Mouse (Mus musculus): Measurements from ENCODE around the gene Cwc27. TPM values are rescaled to one million over a fixed set of nuclear protein-coding genes. Genes with fewer than 3 reads are reported as not detected.

The Cwc27 gene
- polyA plus RNA-seq, 1 experiment from 2014 or later = 34.1 TPM

DNA sequence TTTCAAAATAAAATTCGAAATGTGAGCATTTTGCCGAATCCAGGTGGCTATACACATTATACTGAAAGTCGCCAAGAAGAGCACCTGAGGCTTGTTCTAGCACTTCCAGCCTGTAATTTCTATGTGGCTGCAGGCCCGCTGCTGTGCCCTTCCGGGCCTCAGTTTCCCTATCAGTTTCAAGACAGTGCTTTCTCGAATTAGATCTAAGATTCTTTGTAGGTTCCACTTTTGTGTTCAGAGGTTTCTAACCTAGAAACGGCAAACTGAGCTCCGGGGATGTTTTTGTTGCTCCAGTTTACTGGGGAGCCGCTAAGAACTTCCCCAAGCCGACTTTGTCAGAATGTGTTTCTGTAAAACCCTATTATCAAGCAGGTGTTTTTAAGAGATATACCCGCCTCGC is 754 bp upstream of the Cwc27 start:
- WGBS = 61% methylated on average over 12 of the region's 12 CpGs
- DNase-seq (ENCODE audit: low spot score) = no peak
- peak overlapping the region; percentile 76 for H3K4me3 ChIP-seq
- no peaks in the 10 kb centered on the region for H3K27me3 ChIP-seq (ENCODE audit: low read depth, poor library complexity, severe bottlenecking)
- peaks cover 11% of the 10 kb centered on the region; the same call in 1 of the 2 replicates for H3K36me3 ChIP-seq
- peaks cover 34% of the 10 kb centered on the region for H3K4me1 ChIP-seq
- H3K9me3 ChIP-seq (replicated peaks) = no peaks in the 10 kb centered on the region
- H3K27ac ChIP-seq (replicated peaks) = peak overlapping the region; percentile 98

GRCm38 (mm10) chr13:104816270-104816634 is 690 bp downstream of the Cwc27 start:
- no peak for DNase-seq (ENCODE audit: low spot score)
- H3K36me3 ChIP-seq = peaks cover 9% of the 10 kb centered on the region; the same call in 1 of the 2 replicates
- H3K9me3 ChIP-seq (replicated peaks) = no peaks in the 10 kb centered on the region
- peaks cover 27% of the 10 kb centered on the region for H3K4me1 ChIP-seq
- no peaks in the 10 kb centered on the region for H3K27me3 ChIP-seq (ENCODE audit: low read depth, poor library complexity, severe bottlenecking)
- H3K4me3 ChIP-seq = peak overlapping the region; percentile 76
- H3K27ac ChIP-seq (replicated peaks) = peak overlapping the region; percentile 98
- WGBS = 10% methylated on average over 8 of the region's 8 CpGs

DNA sequence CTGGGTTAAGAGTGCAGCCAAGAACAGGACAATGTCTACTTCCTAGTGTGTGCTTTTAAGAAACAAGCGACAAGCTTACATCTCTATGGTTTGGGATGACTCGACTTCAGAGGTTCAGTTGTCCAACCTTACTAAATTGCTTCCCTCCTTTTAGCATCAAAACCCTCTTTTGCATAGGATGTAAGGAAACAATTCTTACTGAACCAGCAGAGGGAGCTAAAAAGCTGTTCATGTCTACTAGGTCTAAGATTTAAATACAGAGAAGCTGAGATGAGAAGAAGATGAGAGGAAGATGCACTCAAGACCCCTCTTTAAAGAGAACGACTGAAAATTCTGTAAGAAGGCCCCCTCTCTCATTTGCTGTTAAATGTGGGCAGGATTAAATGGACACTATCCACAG is 11.3 kb downstream of the Cwc27 start:
- 63% methylated on average over 3 of the region's 3 CpGs for WGBS
- H3K36me3 ChIP-seq = peaks cover 29% of the 10 kb centered on the region
- no peaks in the 10 kb centered on the region for H3K9me3 ChIP-seq (replicated peaks)
- no peaks in the 10 kb centered on the region for H3K4me1 ChIP-seq
- no peak for DNase-seq (ENCODE audit: low spot score)
- H3K4me3 ChIP-seq = no peak overlapping the region
- no peaks in the 10 kb centered on the region for H3K27me3 ChIP-seq (ENCODE audit: low read depth, poor library complexity, severe bottlenecking)
- no peak overlapping the region for H3K27ac ChIP-seq (replicated peaks)

DNA sequence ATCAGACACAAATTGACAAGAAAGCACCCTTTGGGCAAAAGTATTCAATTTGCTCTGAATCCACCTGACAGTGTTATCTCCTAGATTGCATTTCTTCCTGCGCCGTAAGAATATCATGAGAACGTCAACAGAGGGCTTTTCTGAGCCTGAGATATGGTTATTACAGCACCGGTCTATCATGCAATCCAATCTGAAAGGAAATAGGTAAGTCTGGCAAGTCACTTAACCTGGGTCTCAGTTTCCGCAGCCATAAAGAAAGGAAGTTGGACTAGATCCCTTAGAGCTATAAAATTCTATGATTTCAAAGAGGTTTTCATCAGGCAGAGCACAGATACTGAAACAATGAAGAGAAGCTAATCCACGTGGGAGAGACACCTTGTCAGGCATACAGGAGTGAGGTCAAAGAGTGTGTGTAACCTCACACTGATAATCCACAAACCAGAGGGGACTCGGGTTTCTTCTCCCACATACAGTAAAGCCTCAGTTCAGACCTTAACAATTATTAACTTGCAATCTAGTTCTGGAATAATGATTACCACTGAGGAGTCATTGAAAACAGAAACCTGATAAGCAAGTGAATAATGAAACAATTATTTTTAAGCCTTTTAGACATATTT is 17.3 kb downstream of the Cwc27 start:
- no peaks in the 10 kb centered on the region for H3K4me1 ChIP-seq
- H3K9me3 ChIP-seq (replicated peaks) = no peaks in the 10 kb centered on the region
- 90% methylated on average over 7 of the region's 7 CpGs for WGBS
- no peak overlapping the region for H3K4me3 ChIP-seq
- peaks cover 29% of the 10 kb centered on the region for H3K36me3 ChIP-seq
- H3K27me3 ChIP-seq (ENCODE audit: low read depth, poor library complexity, severe bottlenecking) = no peaks in the 10 kb centered on the region
- no peak for DNase-seq (ENCODE audit: low spot score)
- no peak overlapping the region for H3K27ac ChIP-seq (replicated peaks)

GRCm38 (mm10) chr13:104799067-104799466 is 17.9 kb downstream of the Cwc27 start:
- Histone ChIP-seq H3K27me3 (ENCODE audit: low read depth, poor library complexity, severe bottlenecking) (no peaks in the 10 kb centered on the region), H3K9me3 (replicated peaks) (no peaks in the 10 kb centered on the region), H3K36me3 (peaks cover 25% of the 10 kb centered on the region), H3K27ac (replicated peaks) (no peak overlapping the region), H3K4me3 (no peak overlapping the region), H3K4me1 (no peaks in the 10 kb centered on the region)
- no peak for DNase-seq (ENCODE audit: low spot score)
- 95% methylated on average over 8 of the region's 8 CpGs for WGBS

DNA sequence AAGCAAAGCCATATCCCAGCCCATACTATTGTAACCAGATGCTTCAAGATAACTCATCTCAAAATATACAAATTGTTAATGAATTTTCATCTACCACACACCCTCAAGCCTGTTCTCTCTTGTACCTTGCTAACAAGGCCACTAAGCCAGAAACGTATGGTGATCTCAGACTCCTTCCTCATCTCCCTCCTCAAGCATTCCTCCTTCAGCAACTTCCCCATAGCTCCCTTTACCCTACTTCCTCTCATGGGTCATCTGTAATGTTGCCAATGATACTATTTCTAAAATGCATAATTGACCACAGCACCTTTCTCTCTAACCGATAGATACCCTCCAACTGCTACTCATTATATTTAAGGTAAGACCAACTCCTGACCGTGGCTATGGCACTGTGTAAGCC is 22.5 kb downstream of the Cwc27 start:
- H3K36me3 ChIP-seq = peaks cover 25% of the 10 kb centered on the region
- WGBS = 92% methylated on average over 3 of the region's 3 CpGs

GRCm38 (mm10) chr13:104792184-104792583 is 24.8 kb downstream of the Cwc27 start, which contains the start of gene Srek1ip1:
TSS of gene Srek1ip1 (plus strand) at chr13:104792484.
- WGBS = 94% methylated on average over 11 of the region's 11 CpGs
- Histone ChIP-seq H3K4me1 (no peaks in the 10 kb centered on the region), H3K27ac (replicated peaks) (no peak within 1 kb of the TSS), H3K9me3 (replicated peaks) (no peaks in the 10 kb centered on the region), H3K27me3 (ENCODE audit: low read depth, poor library complexity, severe bottlenecking) (no peaks in the 10 kb centered on the region), H3K36me3 (peaks cover 27% of the 10 kb centered on the region), H3K4me3 (no peak within 1 kb of the TSS)
- no peak for DNase-seq (ENCODE audit: low spot score)

More for the DNA sequence above, 22.5 kb downstream of the Cwc27 start:
- DNase-seq (ENCODE audit: low spot score) = no peak
- Histone ChIP-seq H3K4me3 (no peak overlapping the region), H3K9me3 (replicated peaks) (no peaks in the 10 kb centered on the region), H3K4me1 (no peaks in the 10 kb centered on the region), H3K27ac (replicated peaks) (no peak overlapping the region), H3K27me3 (ENCODE audit: low read depth, poor library complexity, severe bottlenecking) (no peaks in the 10 kb centered on the region)

DNA sequence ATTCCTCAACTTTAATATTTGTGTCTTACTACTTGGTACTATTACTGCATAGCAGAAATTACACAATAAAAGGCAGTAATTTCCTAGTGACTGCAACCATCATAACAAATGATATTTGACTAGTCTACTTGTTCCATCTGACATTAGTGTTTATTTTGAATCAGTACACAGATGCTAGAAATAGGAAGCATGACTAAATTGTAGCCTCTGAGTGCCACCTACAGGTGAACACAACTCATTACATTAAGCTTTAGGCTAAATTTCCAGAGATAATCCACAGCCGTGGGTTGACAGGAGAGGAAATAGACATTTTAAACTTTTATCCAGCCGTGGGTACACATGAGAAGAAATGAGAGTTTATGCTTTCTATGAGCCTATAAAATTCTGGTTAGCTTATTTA is 27.3 kb downstream of the Cwc27 start:
- H3K4me1 ChIP-seq = no peaks in the 10 kb centered on the region
- H3K27ac ChIP-seq (replicated peaks) = no peak overlapping the region
- no peak overlapping the region for H3K4me3 ChIP-seq
- no peaks in the 10 kb centered on the region for H3K27me3 ChIP-seq (ENCODE audit: low read depth, poor library complexity, severe bottlenecking)
- H3K9me3 ChIP-seq (replicated peaks) = no peaks in the 10 kb centered on the region
- WGBS = 34% methylated on average over 2 of the region's 2 CpGs
- H3K36me3 ChIP-seq = peaks cover 29% of the 10 kb centered on the region
- DNase-seq (ENCODE audit: low spot score) = no peak

- 92% methylated on average over 4 of the region's 4 CpGs for WGBS
- Histone ChIP-seq H3K4me3 (no peak overlapping the region), H3K9me3 (replicated peaks) (peaks cover 5% of the 10 kb centered on the region), H3K4me1 (no peaks in the 10 kb centered on the region), H3K36me3 (peaks cover 41% of the 10 kb centered on the region), H3K27me3 (ENCODE audit: low read depth, poor library complexity, severe bottlenecking) (no peaks in the 10 kb centered on the region), H3K27ac (replicated peaks) (no peak overlapping the region)
- no peak for DNase-seq (ENCODE audit: low spot score)
Measured at GRCm38 (mm10) chr13:104787260-104787659, 29.7 kb downstream of the Cwc27 start.

DNA sequence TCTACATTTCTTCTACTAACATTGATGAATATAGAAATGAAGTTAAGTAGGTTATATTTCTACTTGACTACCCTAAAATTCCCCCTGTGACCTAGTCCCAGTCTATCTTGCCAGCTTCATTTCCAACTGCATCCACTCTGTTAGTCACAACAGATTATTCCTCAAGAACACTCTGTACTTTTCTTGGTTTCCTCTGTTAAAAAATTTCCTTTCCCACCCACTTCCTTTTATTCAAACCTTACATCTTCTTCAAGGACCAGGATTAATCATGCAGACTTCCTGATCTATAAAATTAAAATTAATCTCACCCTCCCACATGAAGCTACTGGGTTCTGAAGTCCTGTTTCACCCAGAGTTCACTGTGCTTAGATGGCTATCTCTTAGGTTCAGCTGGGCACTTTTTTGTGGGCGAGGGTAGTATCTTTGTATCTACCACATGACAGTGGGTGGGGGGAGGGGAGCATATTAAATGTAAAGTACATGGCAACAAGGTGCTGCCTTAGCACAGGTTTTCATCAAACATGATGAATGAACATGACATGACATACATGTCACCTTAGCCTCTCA is 37.8 kb downstream of the Cwc27 start:
- Histone ChIP-seq H3K27me3 (ENCODE audit: low read depth, poor library complexity, severe bottlenecking) (no peaks in the 10 kb centered on the region), H3K4me1 (no peaks in the 10 kb centered on the region), H3K27ac (replicated peaks) (no peak overlapping the region), H3K4me3 (no peak overlapping the region), H3K36me3 (peaks cover 23% of the 10 kb centered on the region), H3K9me3 (replicated peaks) (peaks cover 7% of the 10 kb centered on the region)
- no peak for DNase-seq (ENCODE audit: low spot score)
- WGBS = 84% methylated on average over 1 of the region's 1 CpGs

DNA sequence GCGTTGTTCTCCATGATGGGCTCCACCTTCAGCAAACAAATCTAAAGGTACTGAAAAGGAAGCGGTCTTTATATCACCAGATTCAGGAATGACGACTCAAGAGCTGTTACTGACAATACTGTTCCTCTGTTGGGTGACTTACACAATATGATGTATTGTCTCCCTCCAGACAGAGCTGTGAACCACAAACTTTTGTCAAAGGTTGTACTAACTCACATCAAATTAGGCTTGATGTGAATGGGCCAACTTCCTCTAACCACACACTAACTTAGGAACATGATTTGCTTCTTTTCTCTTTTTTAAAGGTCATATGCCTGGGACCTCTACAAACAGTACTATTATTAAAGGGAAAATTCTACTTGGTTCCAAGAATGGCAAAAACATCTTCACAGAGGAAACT is 53.7 kb downstream of the Cwc27 start:
- Histone ChIP-seq H3K36me3 (no peaks in the 10 kb centered on the region), H3K9me3 (replicated peaks) (no peaks in the 10 kb centered on the region), H3K27me3 (ENCODE audit: low read depth, poor library complexity, severe bottlenecking) (no peaks in the 10 kb centered on the region), H3K27ac (replicated peaks) (no peak overlapping the region), H3K4me3 (no peak overlapping the region), H3K4me1 (no peaks in the 10 kb centered on the region)
- 85% methylated on average over 3 of the region's 3 CpGs for WGBS
- no peak for DNase-seq (ENCODE audit: low spot score)

- no peaks in the 10 kb centered on the region for H3K4me1 ChIP-seq
- H3K4me3 ChIP-seq = no peak overlapping the region
- no peaks in the 10 kb centered on the region for H3K9me3 ChIP-seq (replicated peaks)
- no peak overlapping the region for H3K27ac ChIP-seq (replicated peaks)
- 89% methylated on average over 4 of the region's 4 CpGs for WGBS
- H3K36me3 ChIP-seq = no peaks in the 10 kb centered on the region
- no peak for DNase-seq (ENCODE audit: low spot score)
- H3K27me3 ChIP-seq (ENCODE audit: low read depth, poor library complexity, severe bottlenecking) = no peaks in the 10 kb centered on the region
Measured at GRCm38 (mm10) chr13:104762401-104762800, 54.5 kb downstream of the Cwc27 start.

GRCm38 (mm10) chr13:104759381-104759780 is 57.6 kb downstream of the Cwc27 start:
- H3K27me3 ChIP-seq (ENCODE audit: low read depth, poor library complexity, severe bottlenecking) = no peaks in the 10 kb centered on the region
- no peaks in the 10 kb centered on the region for H3K36me3 ChIP-seq
- no peaks in the 10 kb centered on the region for H3K9me3 ChIP-seq (replicated peaks)
- no peaks in the 10 kb centered on the region for H3K4me1 ChIP-seq
- no peak overlapping the region for H3K4me3 ChIP-seq
- H3K27ac ChIP-seq (replicated peaks) = no peak overlapping the region
- no peak for DNase-seq (ENCODE audit: low spot score)
- WGBS = 93% methylated on average over 1 of the region's 1 CpGs
